Mouse (Mus musculus) CH12.LX (cell line): ENCODE results near the gene Rnase4. TPM values are rescaled to one million over a fixed set of nuclear protein-coding genes. Genes with fewer than 3 reads are reported as not detected.
A peak's percentile ranks its signal among the peaks of the same experiment; 100 is the strongest.
"Not testable (repeated sequence)": the region's sequence is repeated elsewhere in the genome, so short reads cannot be mapped to it uniquely, and the experiment has no call there.

Source experiments
- DNase-seq: peaks from one replicate; pipeline ENCODE4 v3.0.0-alpha.2; 2013; ENCODE audit errors: extremely low read depth
- H3K27ac ChIP-seq: 2 replicates; pipeline ENCODE4 v1.5.1; 2012; ENCODE audit warnings: low read depth, mild to moderate bottlenecking, control low read depth, moderate library complexity; ENCODE audit not compliant: insufficient read depth
- H3K27me3 ChIP-seq: replicated peaks from 2 replicates; pipeline ENCODE3; 2012; ENCODE audit warnings: inconsistent platforms
- H3K36me3 ChIP-seq, 2 experiments: replicated peaks in 1 of 2; 2 replicates each; pipeline versions ENCODE3 to v1.6.1; 2012; ENCODE audit warnings: inconsistent platforms in 1 of 2, low read length in 1 of 2, mild to moderate bottlenecking in 1 of 2, mixed read lengths in 1 of 2, moderate library complexity in 1 of 2; ENCODE audit not compliant: control insufficient read depth in 1 of 2, insufficient read depth in 1 of 2
- H3K4me1 ChIP-seq, 2 experiments: 2 replicates each; pipeline ENCODE4 v1.6.1; 2012; ENCODE audit warnings: inconsistent platforms in 1 of 2, moderate library complexity in 1 of 2; ENCODE audit not compliant: insufficient read depth in 2 of 2, control insufficient read depth in 1 of 2
- H3K4me2 ChIP-seq: 2 replicates; pipeline ENCODE4 v1.6.1; 2012; ENCODE audit warnings: low read depth, mild to moderate bottlenecking, control low read depth; ENCODE audit not compliant: poor library complexity, insufficient read depth, severe bottlenecking
- H3K4me3 ChIP-seq, 3 experiments: fragments of 150-350 bp in 1 of 3; sonication (generic) in 1 of 3; replicated peaks in 1 of 3; 2 replicates each; pipeline versions ENCODE3 to v1.5.1; 2011 to 2012; ENCODE audit warnings: low read depth in 2 of 3, low read length in 2 of 3, mild to moderate bottlenecking in 2 of 3, moderate library complexity in 2 of 3, control low read depth in 1 of 3, improper control_type of control experiment in 1 of 3, inconsistent platforms in 1 of 3, mixed read lengths in 1 of 3; ENCODE audit not compliant: poor library complexity in 1 of 3
- H3K79me2 ChIP-seq: replicated peaks from 2 replicates; pipeline ENCODE4 v1.6.1; 2012; ENCODE audit warnings: mild to moderate bottlenecking, moderate library complexity; ENCODE audit not compliant: control insufficient read depth, poor library complexity, insufficient read depth, severe bottlenecking; ENCODE audit errors: extremely low read depth
- H3K9ac ChIP-seq: 2 replicates; pipeline ENCODE4 v1.6.1; 2012; ENCODE audit warnings: low read depth, mild to moderate bottlenecking, control low read depth, moderate library complexity; ENCODE audit not compliant: insufficient read depth
- H3K9me3 ChIP-seq: replicated peaks from 2 replicates; pipeline ENCODE3; 2012; ENCODE audit warnings: low read length, inconsistent platforms, mixed read lengths
- CHD1 ChIP-seq: IDR thresholded peaks from 2 replicates; pipeline ENCODE4 v1.6.1; 2012; ENCODE audit warnings: low read depth, low read length, improper control_type of control experiment, inconsistent platforms
- CHD2 ChIP-seq: IDR thresholded peaks from 2 replicates; pipeline ENCODE4 v1.6.1; 2011; ENCODE audit warnings: low read length, improper control_type of control experiment
- CTCF ChIP-seq, 2 experiments: IDR thresholded peaks in 1 of 2; conservative IDR thresholded peaks in 1 of 2; 2 replicates each; pipeline ENCODE4 v1.5.1; 2011 to 2012; ENCODE audit warnings: low read depth in 2 of 2, low read length in 2 of 2, improper control_type of control experiment in 1 of 2, inconsistent platforms in 1 of 2, mild to moderate bottlenecking in 1 of 2, moderate library complexity in 1 of 2
- E2F4 ChIP-seq: IDR thresholded peaks from 2 replicates; pipeline ENCODE4 v1.6.1; 2011; ENCODE audit warnings: low read depth, low read length, improper control_type of control experiment; ENCODE audit not compliant: insufficient replicate concordance
- ELF1 ChIP-seq: IDR thresholded peaks from 2 replicates; pipeline ENCODE4 v1.6.1; 2014; ENCODE audit warnings: low read depth, mild to moderate bottlenecking, inconsistent platforms, low read length, improper control_type of control experiment
- GABPA ChIP-seq: IDR thresholded peaks from 2 replicates; pipeline ENCODE4 v1.6.1; 2012; ENCODE audit warnings: low read depth, low read length, improper control_type of control experiment, inconsistent platforms; ENCODE audit not compliant: insufficient replicate concordance
- HCFC1 ChIP-seq: IDR thresholded peaks from 2 replicates; pipeline ENCODE4 v1.6.1; 2012; ENCODE audit warnings: low read depth, mild to moderate bottlenecking, inconsistent platforms, low read length, improper control_type of control experiment
- JUN ChIP-seq: IDR thresholded peaks from 2 replicates; pipeline ENCODE4 v1.6.1; 2011; ENCODE audit warnings: low read depth, mild to moderate bottlenecking, low read length, improper control_type of control experiment, moderate library complexity; ENCODE audit not compliant: insufficient read depth
- JUND ChIP-seq: conservative IDR thresholded peaks from 2 replicates; pipeline ENCODE4 v1.6.1; 2011; ENCODE audit warnings: low read depth, low read length, improper control_type of control experiment
- MAFK ChIP-seq: IDR thresholded peaks from 2 replicates; pipeline ENCODE4 v1.6.1; 2011; ENCODE audit warnings: low read length, improper control_type of control experiment; ENCODE audit not compliant: insufficient replicate concordance
- MAX ChIP-seq: IDR thresholded peaks from 2 replicates; pipeline ENCODE4 v1.6.1; 2011; ENCODE audit warnings: low read length, improper control_type of control experiment
- MAZ ChIP-seq: IDR thresholded peaks from 2 replicates; pipeline ENCODE4 v1.6.1; 2012; ENCODE audit warnings: low read depth, mild to moderate bottlenecking, inconsistent platforms, low read length, improper control_type of control experiment, moderate library complexity
- MEF2A ChIP-seq: IDR thresholded peaks from 2 replicates; pipeline ENCODE4 v1.6.1; 2014; ENCODE audit warnings: low read depth, mild to moderate bottlenecking, inconsistent platforms, low read length, improper control_type of control experiment, borderline replicate concordance
- MYC ChIP-seq: IDR thresholded peaks from 2 replicates; pipeline ENCODE4 v1.6.1; 2011; ENCODE audit warnings: low read depth, mild to moderate bottlenecking, improper control_type of control experiment, low read length
- PAX5 ChIP-seq: IDR thresholded peaks from 2 replicates; pipeline ENCODE4 v1.6.1; 2012; ENCODE audit warnings: low read length, inconsistent platforms, mixed read lengths
- RAD21 ChIP-seq: IDR thresholded peaks from 2 replicates; pipeline ENCODE4 v1.6.1; 2011; ENCODE audit warnings: low read depth, mild to moderate bottlenecking, low read length, improper control_type of control experiment, moderate library complexity
- SIN3A ChIP-seq: IDR thresholded peaks from 2 replicates; pipeline ENCODE4 v1.6.1; 2012; ENCODE audit warnings: low read length, improper control_type of control experiment, inconsistent platforms
- SMC3 ChIP-seq: IDR thresholded peaks from 2 replicates; pipeline ENCODE4 v1.6.1; 2011; ENCODE audit warnings: low read depth, low read length, improper control_type of control experiment
- TCF12 ChIP-seq: IDR thresholded peaks from 2 replicates; pipeline ENCODE4 v1.6.1; 2014; ENCODE audit warnings: low read depth, mild to moderate bottlenecking, inconsistent platforms, low read length, improper control_type of control experiment
- USF2 ChIP-seq: conservative IDR thresholded peaks from 2 replicates; pipeline ENCODE4 v1.6.1; 2011; ENCODE audit warnings: low read depth, low read length, improper control_type of control experiment
- ZC3H11A ChIP-seq: IDR thresholded peaks from 2 replicates; pipeline ENCODE4 v1.6.1; 2012; ENCODE audit warnings: low read depth, mild to moderate bottlenecking, inconsistent platforms, low read length, improper control_type of control experiment
- dilution Hi-C: fragments of 300-500 bp; cut with MboI; formaldehyde crosslinking; loops from 2 replicates; pipeline ENCODE4 v1.14.3; 2020; ENCODE audit warnings: low sequenced_read_pairs; ENCODE audit not compliant: extremely low pct_unique_long_range_greater_than_20kb, extremely low pct_ligation_motif_present
- in situ Hi-C: fragments of 300-500 bp; cut with MboI; formaldehyde crosslinking; loops from 3 replicates; pipeline ENCODE4 v1.14.3; 2019; ENCODE audit warnings: low sequenced_read_pairs, low pct_ligation_motif_present, low pct_unique_long_range_greater_than_20kb, mixed read lengths
- polyA plus RNA-seq: library from polyadenylated mRNA; unstranded; fragments of >175 nt; gene quantifications from 2 replicates; pipeline ENCODE4 v1.2.1, GENCODE M21; 2012; ENCODE audit warnings: low read depth; ENCODE audit not compliant: insufficient read length
- total RNA-seq, 2 experiments: library from RNA; depleted of rRNA; stranded (reverse); fragments of 300-350 nt in 1 of 2; fragments of >200 nt in 1 of 2; gene quantifications; 2 replicates each; pipeline ENCODE4 v1.2.3; 2012 to 2014

Rnase4 gene
- total and polyA plus RNA-seq, 3 experiments, result 1.6 to 1.9 (median 1.8) TPM

GRCm38 (mm10) chr14:51098300-51098699 is 7.4 kb downstream of the Rnase4 start:
- H3K27me3 ChIP-seq, H3K4me3 ChIP-seq, dilution Hi-C loops, H3K27ac ChIP-seq, H3K4me2 ChIP-seq, H3K9me3 ChIP-seq, H3K36me3 ChIP-seq, H3K79me2 ChIP-seq, H3K9ac ChIP-seq: not testable (repeated sequence)
- in situ Hi-C loops, result loop anchor here (10.0 kb wide), 1 partner anchor 73 kb away; no protein-coding TSS in a partner anchor
- peak; percentile 58 for DNase-seq
- peak; percentile 67 for TF ChIP-seq SMC3
- peak; percentile 29; the same call in 1 of the 2 replicates for TF ChIP-seq ZC3H11A
- TF ChIP-seq RAD21, result peak; percentile 74
- TF ChIP-seq CTCF (conservative IDR thresholded peaks at IDR 0.05 in 1 of 2, IDR thresholded peaks at IDR 0.05 in 1 of 2; ENCODE audit: low read depth in 2 of 2, low read length in 2 of 2), result peak; percentile 50 to 76; a peak in 3 of 4 replicates
- peaks cover 6 to 27% of the 10 kb centered on the region in 2 experiments; a peak in 3 of 4 replicates for H3K4me1 ChIP-seq

- no peak for TF ChIP-seq E2F4
- no peak for TF ChIP-seq ZC3H11A
- no peak for TF ChIP-seq ELF1
- TF ChIP-seq MEF2A, result no peak
- no peak for TF ChIP-seq USF2
- TF ChIP-seq PAX5, result no peak
- TF ChIP-seq TCF12, result no peak
- no peak for TF ChIP-seq MYC
- no peak for TF ChIP-seq CTCF (conservative IDR thresholded peaks at IDR 0.05 in 1 of 2, IDR thresholded peaks at IDR 0.05 in 1 of 2; ENCODE audit: low read depth in 2 of 2, low read length in 2 of 2)
- TF ChIP-seq JUN, result no peak
- no peak for TF ChIP-seq MAZ
- no peak for TF ChIP-seq RAD21
- no peak for TF ChIP-seq CHD1
- no peak for TF ChIP-seq SIN3A
- no peak for TF ChIP-seq JUND
- no peak for TF ChIP-seq MAFK
- TF ChIP-seq HCFC1, result no peak
- TF ChIP-seq CHD2, result no peak
- TF ChIP-seq GABPA, result no peak
- TF ChIP-seq MAX, result no peak
- H3K27ac ChIP-seq, result no peak overlapping the region
- no peaks in the 10 kb centered on the region for H3K9me3 ChIP-seq
- dilution Hi-C loops, result no loop called here
- no peaks in the 10 kb centered on the region for H3K79me2 ChIP-seq
- H3K36me3 ChIP-seq, result no peaks in the 10 kb centered on the region
- in situ Hi-C loops, result loop anchor here (10.0 kb wide), 1 partner anchor 74 kb away; no protein-coding TSS in a partner anchor
- H3K4me3 ChIP-seq, result no peak overlapping the region
- no peak overlapping the region for H3K4me2 ChIP-seq
- no peak overlapping the region for H3K9ac ChIP-seq
- no peak for DNase-seq
- H3K4me1 ChIP-seq, result peaks cover 6 to 25% of the 10 kb centered on the region in 2 experiments; a peak in 2 of 4 replicates
- H3K27me3 ChIP-seq, result no peaks in the 10 kb centered on the region
Observed at GRCm38 (mm10) chr14:51098921-51099320, 8.0 kb downstream of the Rnase4 start.
